Mouse (Mus musculus) testis, postnatal 10 days (tissue): ENCODE data around the gene Limd2.
"Not testable (repeated sequence)": the region's sequence is repeated elsewhere in the genome, so short reads cannot be mapped to it uniquely, and the experiment has no call there.

Experiments
- DNase-seq: peaks from one replicate; pipeline ENCODE4 v3.0.0; 2021; ENCODE audit warnings: low spot score

The Limd2 gene

GRCm38 (mm10) chr11:106160841-106161721, at the start of gene Limd2, which contains the start of gene Gm10840:
Gene Limd2, minus strand, starts transcription at chr11:106160860.
Gene Gm10840, plus strand, starts transcription at chr11:106160850.
- peak; percentile 62 for DNase-seq

- DNase-seq: no peak
Observed at GRCm38 (mm10) chr11:106202123-106202465, 41.4 kb upstream of the Limd2 start, which contains the start of gene Strada. Gene Strada, minus strand, starts transcription at chr11:106202168.

GRCm38 (mm10) chr11:106201337-106202122, 40.9 kb upstream of the Limd2 start:
- no peak for DNase-seq

- DNase-seq: no peak
Observed at GRCm38 (mm10) chr11:106200756-106201155, 40.1 kb upstream of the Limd2 start.

- DNase-seq: not testable (repeated sequence)
Observed at GRCm38 (mm10) chr11:106199997-106200396, 39.3 kb upstream of the Limd2 start.

- no peak for DNase-seq
Observed at GRCm38 (mm10) chr11:106198277-106198676, 37.6 kb upstream of the Limd2 start.

- DNase-seq: no peak
Observed at GRCm38 (mm10) chr11:106195341-106195740, 34.7 kb upstream of the Limd2 start.

- no peak for DNase-seq
Observed at GRCm38 (mm10) chr11:106194891-106195290, 34.2 kb upstream of the Limd2 start.

- DNase-seq: no peak
Observed at GRCm38 (mm10) chr11:106194155-106194541, 33.5 kb upstream of the Limd2 start.

GRCm38 (mm10) chr11:106193371-106194154, 32.9 kb upstream of the Limd2 start:
- DNase-seq: peak; percentile 98

- no peak for DNase-seq
Observed at GRCm38 (mm10) chr11:106192657-106193370, 32.2 kb upstream of the Limd2 start.

GRCm38 (mm10) chr11:106192241-106192640, 31.6 kb upstream of the Limd2 start:
- no peak for DNase-seq

- DNase-seq: no peak
Observed at GRCm38 (mm10) chr11:106191716-106192115, 31.1 kb upstream of the Limd2 start.

GRCm38 (mm10) chr11:106187326-106187725, 26.7 kb upstream of the Limd2 start:
- DNase-seq: no peak

- no peak for DNase-seq
Observed at GRCm38 (mm10) chr11:106180449-106180801, 19.8 kb upstream of the Limd2 start.

GRCm38 (mm10) chr11:106179711-106180448, 19.2 kb upstream of the Limd2 start:
- no peak for DNase-seq

GRCm38 (mm10) chr11:106178036-106178782, 17.5 kb upstream of the Limd2 start:
- no peak for DNase-seq

- no peak for DNase-seq
Observed at GRCm38 (mm10) chr11:106176372-106176771, 15.7 kb upstream of the Limd2 start.

- DNase-seq: no peak
Observed at GRCm38 (mm10) chr11:106175081-106175480, 14.4 kb upstream of the Limd2 start.

GRCm38 (mm10) chr11:106174372-106174771, 13.7 kb upstream of the Limd2 start:
- DNase-seq: no peak
